Mouse (Mus musculus) embryonic facial prominence, embryonic 12.5 days (tissue): ENCODE data around the gene Epha3. TPM values are rescaled to one million over a fixed set of nuclear protein-coding genes. Genes with fewer than 3 reads are reported as not detected.

Experiments used
- ATAC-seq: fragments of 200-750 bp; cut with Nextera tagmentation; 2 replicates; pipeline ENCODE4 v1.8.0; 2017; ENCODE audit not compliant: insufficient number of reproducible peaks, insufficient read depth, low FRiP score, low TSS enrichment
- H3K27ac ChIP-seq: fragments of 300-500 bp; sonication (generic); 2 replicates; pipeline ENCODE4 v1.5.1; 2016; ENCODE audit warnings: mild to moderate bottlenecking
- H3K27me3 ChIP-seq: fragments of 300-500 bp; sonication (generic); 2 replicates; pipeline ENCODE4 v1.6.1; 2016; ENCODE audit warnings: mild to moderate bottlenecking, moderate library complexity
- H3K36me3 ChIP-seq: fragments of 300-500 bp; sonication (generic); 2 replicates; pipeline ENCODE4 v1.6.1; 2016; ENCODE audit warnings: mild to moderate bottlenecking
- H3K4me1 ChIP-seq: fragments of 300-500 bp; sonication (generic); 2 replicates; pipeline ENCODE4 v1.6.1; 2016
- H3K4me2 ChIP-seq: fragments of 300-500 bp; sonication (generic); replicated peaks from 2 replicates; pipeline ENCODE4 v1.6.1; 2016; ENCODE audit warnings: mild to moderate bottlenecking, moderate library complexity
- H3K4me3 ChIP-seq: fragments of 300-500 bp; sonication (generic); 2 replicates; pipeline ENCODE4 v1.5.1; 2016; ENCODE audit warnings: mild to moderate bottlenecking
- H3K9ac ChIP-seq: fragments of 300-500 bp; sonication (generic); 2 replicates; pipeline ENCODE4 v1.6.1; 2016; ENCODE audit warnings: mild to moderate bottlenecking, moderate library complexity
- H3K9me3 ChIP-seq: fragments of 300-500 bp; sonication (generic); 2 replicates; pipeline ENCODE4 v1.6.1; 2016; ENCODE audit warnings: mild to moderate bottlenecking, moderate library complexity
- WGBS: fragments of 180-500 bp; shearing (Covaris S2); methylation state at CpG from one replicate; pipeline ENCODE4 v1.1.7; 2016; 5-methylcytosine and 5-hydroxymethylcytosine counted together
- polyA plus RNA-seq: library from polyadenylated mRNA; unstranded; fragments of >200 nt; fragmentation: Nextera tagmentation; extraction: Ambion mirVana; gene quantifications from 2 replicates; pipeline ENCODE4 v1.2.1, GENCODE M21; 2016

Epha3 gene
- polyA plus RNA-seq, 1 experiment from 2014 or later = 62.5 TPM

DNA sequence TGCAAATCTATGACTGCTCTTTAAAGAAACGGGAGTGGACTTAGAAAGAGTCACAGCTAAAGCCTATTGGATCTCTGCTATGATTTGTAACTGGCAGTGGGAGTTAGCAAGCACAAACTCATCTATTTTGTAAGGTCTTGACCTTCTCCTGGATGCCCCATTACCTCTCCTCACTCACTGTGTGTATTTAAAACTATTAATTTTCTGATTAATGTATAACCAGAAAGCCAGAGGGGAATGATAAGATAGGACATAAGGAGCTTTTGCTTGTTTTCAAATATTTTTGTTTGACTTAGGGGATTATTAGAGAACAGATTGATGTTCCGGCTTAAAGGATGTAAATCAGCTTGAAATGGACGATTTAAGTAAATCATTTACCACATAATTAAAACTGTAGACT lies 213.2 kb downstream of the Epha3 start:
- WGBS = 87% methylated on average over 3 of the region's 3 CpGs
- Histone ChIP-seq H3K4me1 (no peaks in the 10 kb centered on the region), H3K27ac (no peak overlapping the region), H3K4me3 (no peak overlapping the region), H3K4me2 (no peak overlapping the region), H3K27me3 (no peaks in the 10 kb centered on the region), H3K9ac (no peak overlapping the region), H3K36me3 (no peaks in the 10 kb centered on the region), H3K9me3 (no peaks in the 10 kb centered on the region)
- ATAC-seq = no peak

DNA sequence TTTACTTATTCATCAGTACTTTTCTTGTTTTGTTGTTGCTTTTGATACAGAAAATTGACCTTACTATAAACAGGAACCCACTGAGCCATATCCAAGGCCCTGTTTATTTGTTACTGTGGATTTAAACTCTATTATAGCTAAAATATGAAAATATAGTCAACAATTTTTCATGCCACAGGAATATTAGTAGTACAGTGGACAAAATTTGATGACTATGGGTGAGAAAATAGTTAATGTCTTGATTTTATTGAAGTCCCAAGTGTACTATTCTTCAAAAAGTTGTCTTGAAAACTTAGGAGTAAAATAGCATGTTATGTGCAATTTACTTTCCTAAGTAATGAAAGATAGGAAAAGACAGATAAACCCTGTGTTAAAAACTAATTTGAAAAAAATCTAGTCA lies 217.4 kb downstream of the Epha3 start:
- Histone ChIP-seq H3K9me3 (no peaks in the 10 kb centered on the region), H3K36me3 (no peaks in the 10 kb centered on the region), H3K27me3 (no peaks in the 10 kb centered on the region), H3K27ac (no peak overlapping the region), H3K4me3 (no peak overlapping the region), H3K9ac (no peak overlapping the region), H3K4me2 (no peak overlapping the region), H3K4me1 (no peaks in the 10 kb centered on the region)
- no peak for ATAC-seq

DNA sequence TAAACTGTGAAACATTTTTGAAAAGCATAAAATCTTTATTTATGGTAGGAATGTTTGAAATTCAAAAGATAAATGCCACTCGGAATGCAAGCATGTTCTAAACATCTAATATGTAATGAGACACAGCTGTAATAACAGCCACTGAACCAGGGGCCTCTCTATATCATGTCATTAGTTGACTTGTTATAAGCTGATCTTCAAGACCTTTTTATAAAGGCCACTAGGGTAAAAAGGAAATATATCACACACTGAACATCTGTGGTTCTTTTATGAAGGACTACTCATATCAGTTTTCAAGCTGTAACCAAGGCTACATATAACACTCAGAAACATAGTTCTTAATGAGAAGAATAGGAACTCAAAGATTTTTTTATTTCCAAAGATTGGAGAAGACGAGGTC lies 221.3 kb downstream of the Epha3 start:
- Histone ChIP-seq H3K4me1 (no peaks in the 10 kb centered on the region), H3K36me3 (no peaks in the 10 kb centered on the region), H3K9me3 (no peaks in the 10 kb centered on the region), H3K4me2 (no peak overlapping the region), H3K27me3 (no peaks in the 10 kb centered on the region), H3K9ac (no peak overlapping the region), H3K27ac (no peak overlapping the region), H3K4me3 (no peak overlapping the region)
- WGBS = 30% methylated on average over 2 of the region's 2 CpGs
- ATAC-seq = no peak

DNA sequence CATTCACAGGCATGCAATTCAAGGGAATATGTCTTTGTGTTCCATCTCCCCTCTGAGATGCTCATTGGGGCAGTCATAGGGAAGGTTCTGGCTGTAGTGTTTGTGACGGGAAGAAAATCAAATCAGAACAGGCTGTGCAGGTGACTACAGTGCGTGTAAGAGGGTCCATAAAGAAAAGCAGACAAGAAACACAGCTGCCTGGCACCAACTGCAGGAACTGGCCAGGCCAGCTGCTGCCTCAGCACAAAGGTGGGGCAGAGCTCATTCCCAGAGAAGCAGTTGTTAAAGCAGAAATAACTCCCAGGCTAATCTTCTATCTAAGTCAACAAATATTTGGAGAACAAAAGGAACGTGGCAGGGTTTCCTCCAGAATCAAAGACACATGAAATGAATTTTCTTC lies 222.4 kb downstream of the Epha3 start:
- no peak overlapping the region for H3K4me3 ChIP-seq
- H3K36me3 ChIP-seq = no peaks in the 10 kb centered on the region
- WGBS = 37% methylated on average over 3 of the region's 3 CpGs
- H3K9ac ChIP-seq = no peak overlapping the region
- H3K27ac ChIP-seq = no peak overlapping the region
- H3K9me3 ChIP-seq = no peaks in the 10 kb centered on the region
- H3K4me1 ChIP-seq = no peaks in the 10 kb centered on the region
- H3K4me2 ChIP-seq = no peak overlapping the region
- no peaks in the 10 kb centered on the region for H3K27me3 ChIP-seq
- 0 out of 2 replicates have a peak, but pooled peaks have one; percentile 35 for ATAC-seq

DNA sequence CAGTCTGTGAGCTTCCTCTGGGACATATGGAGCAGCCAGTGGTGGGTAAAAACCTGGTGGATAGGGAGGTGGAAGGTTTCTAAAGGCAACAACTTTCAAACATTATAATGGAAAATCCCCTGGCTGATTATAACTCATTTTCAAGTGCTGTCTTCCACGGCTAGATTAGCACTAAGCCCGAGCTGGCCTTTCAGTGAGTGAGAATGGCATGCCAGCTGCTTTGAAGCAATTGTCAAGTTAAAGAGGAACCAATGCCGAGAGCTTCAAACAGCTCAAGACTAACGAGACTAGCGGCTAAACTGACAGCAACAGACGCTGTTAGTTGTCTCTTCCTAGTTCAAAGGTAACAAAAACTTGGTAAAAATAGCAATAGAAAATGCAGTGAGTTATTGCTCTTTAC lies 225.3 kb downstream of the Epha3 start:
- no peak for ATAC-seq
- 51% methylated on average over 6 of the region's 6 CpGs for WGBS
- H3K4me1 ChIP-seq = no peaks in the 10 kb centered on the region

DNA sequence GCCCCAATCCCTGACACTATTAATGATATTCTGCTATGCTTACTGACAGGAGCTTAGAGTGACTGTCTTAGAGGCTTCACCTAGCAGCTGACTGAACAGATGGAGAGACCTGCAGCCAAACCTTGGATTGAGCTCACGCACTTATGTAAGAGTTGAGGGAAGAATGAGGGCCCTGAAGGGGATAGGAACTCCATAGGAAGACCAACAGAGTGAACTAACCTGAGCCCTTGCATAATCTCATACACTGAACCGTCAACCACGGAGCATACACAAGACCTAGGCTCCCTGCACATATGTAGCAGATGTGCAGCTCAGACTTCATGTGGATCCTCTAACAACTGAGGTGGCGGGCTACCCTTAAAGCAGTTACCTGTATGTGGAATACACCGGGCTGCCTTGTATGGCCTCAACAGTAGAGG lies 230.2 kb downstream of the Epha3 start:
- Histone ChIP-seq H3K36me3 (no peaks in the 10 kb centered on the region), H3K4me2 (no peak overlapping the region), H3K4me3 (no peak overlapping the region), H3K27me3 (no peaks in the 10 kb centered on the region), H3K27ac (no peak overlapping the region), H3K9me3 (no peaks in the 10 kb centered on the region), H3K4me1 (no peaks in the 10 kb centered on the region), H3K9ac (no peak overlapping the region)
- 87% methylated on average over 5 of the region's 5 CpGs for WGBS
- ATAC-seq = no peak

More for the DNA sequence above, 225.3 kb downstream of the Epha3 start:
- no peaks in the 10 kb centered on the region for H3K9me3 ChIP-seq
- no peak overlapping the region for H3K9ac ChIP-seq
- no peak overlapping the region for H3K27ac ChIP-seq
- no peak overlapping the region for H3K4me3 ChIP-seq
- no peaks in the 10 kb centered on the region for H3K27me3 ChIP-seq
- H3K36me3 ChIP-seq = no peaks in the 10 kb centered on the region
- H3K4me2 ChIP-seq = no peak overlapping the region

DNA sequence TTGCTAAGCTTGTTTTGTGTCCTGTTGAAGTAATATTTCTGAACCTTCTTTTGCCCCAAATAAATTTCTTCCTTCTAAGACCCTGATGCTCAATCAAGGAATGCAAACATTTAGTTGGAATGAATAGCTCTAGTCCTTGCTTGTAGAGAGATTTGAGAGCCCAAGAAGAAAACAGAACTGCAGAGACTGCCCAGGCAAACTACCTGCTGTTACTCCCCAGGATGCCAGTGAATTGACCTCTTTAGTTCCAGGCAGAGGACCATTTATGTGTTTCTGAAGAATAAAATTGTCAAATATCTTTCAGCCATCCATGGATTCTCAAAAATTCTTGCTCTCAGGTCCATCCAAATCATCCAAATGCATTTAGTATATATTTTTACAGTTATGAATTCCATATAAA lies 238.7 kb downstream of the Epha3 start:
- no peak overlapping the region for H3K4me3 ChIP-seq
- ATAC-seq = no peak

DNA sequence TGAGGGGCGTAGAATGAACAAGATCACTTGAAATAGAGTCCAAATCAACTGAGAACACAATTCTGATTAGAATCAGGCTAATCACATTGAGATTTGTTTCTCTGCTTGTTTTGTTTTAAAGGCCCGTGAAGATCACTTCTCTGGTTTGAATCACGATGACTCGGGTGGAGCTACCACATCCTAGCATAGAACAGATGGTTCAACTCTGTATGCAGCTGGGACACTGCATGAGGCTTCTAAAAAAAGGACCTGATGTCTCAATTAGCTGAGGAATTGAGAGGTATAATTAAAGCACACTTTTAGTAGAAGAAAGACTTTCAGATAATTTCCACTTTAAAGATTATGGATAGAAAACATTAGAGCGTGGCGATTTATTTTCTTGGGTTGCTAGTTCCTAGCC lies 242.1 kb downstream of the Epha3 start:
- H3K9me3 ChIP-seq = no peaks in the 10 kb centered on the region
- ATAC-seq = no peak
- no peaks in the 10 kb centered on the region for H3K4me1 ChIP-seq
- H3K36me3 ChIP-seq = no peaks in the 10 kb centered on the region
- no peak overlapping the region for H3K4me2 ChIP-seq
- no peak overlapping the region for H3K27ac ChIP-seq
- 65% methylated on average over 6 of the region's 6 CpGs for WGBS
- H3K4me3 ChIP-seq = no peak overlapping the region
- no peaks in the 10 kb centered on the region for H3K27me3 ChIP-seq
- no peak overlapping the region for H3K9ac ChIP-seq

More for the DNA sequence above, 238.7 kb downstream of the Epha3 start:
- Histone ChIP-seq H3K27me3 (no peaks in the 10 kb centered on the region), H3K4me2 (no peak overlapping the region), H3K4me1 (no peaks in the 10 kb centered on the region), H3K36me3 (no peaks in the 10 kb centered on the region), H3K27ac (no peak overlapping the region), H3K9me3 (no peaks in the 10 kb centered on the region), H3K9ac (no peak overlapping the region)

DNA sequence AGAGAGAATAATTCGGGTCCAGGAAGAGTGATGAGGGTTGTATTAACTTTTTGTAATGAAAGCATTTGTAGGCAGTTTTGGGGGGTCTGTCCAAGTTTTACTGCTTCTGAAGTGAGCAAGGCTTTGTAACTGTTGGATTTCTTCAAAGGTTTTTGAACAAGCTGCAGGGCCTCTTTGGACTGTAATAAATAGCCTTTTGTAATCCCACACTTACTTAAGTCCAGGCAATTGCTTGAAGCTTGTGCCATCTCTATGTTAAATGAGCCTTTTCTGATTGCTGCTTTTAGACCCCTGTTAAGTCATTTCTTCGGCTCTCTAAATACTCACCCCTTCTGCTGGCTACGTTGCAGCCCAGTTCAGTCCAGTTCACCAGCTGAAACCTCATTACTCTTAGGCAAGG lies 248.6 kb downstream of the Epha3 start:
- Histone ChIP-seq H3K27me3 (no peaks in the 10 kb centered on the region), H3K27ac (no peak overlapping the region), H3K9me3 (no peaks in the 10 kb centered on the region), H3K4me3 (no peak overlapping the region), H3K36me3 (no peaks in the 10 kb centered on the region), H3K9ac (no peak overlapping the region), H3K4me1 (no peaks in the 10 kb centered on the region), H3K4me2 (no peak overlapping the region)
- ATAC-seq = no peak
- 34% methylated on average over 3 of the region's 3 CpGs for WGBS

DNA sequence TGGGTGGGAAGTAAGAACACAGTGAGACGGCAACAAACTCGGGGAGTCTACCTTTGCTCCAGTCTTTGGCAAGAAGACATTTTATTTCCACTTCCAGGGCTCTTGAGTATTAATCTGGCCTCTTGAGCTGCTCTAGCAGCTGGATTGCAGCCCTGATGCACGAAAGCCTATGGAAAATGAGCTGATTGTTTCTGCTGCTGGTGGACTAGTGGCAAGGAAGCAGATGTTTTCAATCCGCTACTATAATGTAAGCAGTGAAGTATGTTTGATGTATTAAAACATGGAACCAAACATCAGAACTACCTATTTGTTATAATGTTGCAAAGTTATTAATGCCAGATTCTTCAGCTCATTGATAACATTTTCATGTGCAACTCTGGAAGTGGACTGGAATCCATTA lies 251.0 kb downstream of the Epha3 start:
- Histone ChIP-seq H3K27me3 (no peaks in the 10 kb centered on the region), H3K4me1 (no peaks in the 10 kb centered on the region), H3K9me3 (no peaks in the 10 kb centered on the region), H3K27ac (no peak overlapping the region), H3K9ac (no peak overlapping the region), H3K4me3 (no peak overlapping the region), H3K36me3 (no peaks in the 10 kb centered on the region), H3K4me2 (no peak overlapping the region)
- WGBS = 42% methylated on average over 4 of the region's 4 CpGs
- no peak for ATAC-seq

DNA sequence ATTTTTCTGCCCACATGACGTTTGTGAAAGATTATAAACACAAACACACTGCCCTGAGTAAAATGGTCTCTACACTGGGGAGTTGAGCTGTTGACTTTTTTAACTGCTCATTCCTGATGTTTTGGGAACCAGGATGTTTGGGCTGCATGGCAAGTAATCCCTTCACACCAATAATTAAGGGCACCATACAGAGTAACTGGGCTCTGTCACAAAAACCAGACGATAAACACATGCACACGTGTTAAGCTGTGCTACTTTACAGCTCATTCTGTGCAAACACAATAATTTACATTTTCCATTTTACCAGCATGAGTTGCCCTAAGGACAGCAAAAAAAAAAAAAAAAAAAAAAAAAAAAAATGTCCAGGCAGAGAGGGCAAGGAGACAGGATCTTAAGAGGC lies 263.7 kb downstream of the Epha3 start:
- H3K4me3 ChIP-seq = no peak overlapping the region
- H3K27me3 ChIP-seq = no peaks in the 10 kb centered on the region
- H3K9ac ChIP-seq = no peak overlapping the region
- 33% methylated on average over 3 of the region's 3 CpGs for WGBS
- H3K4me1 ChIP-seq = no peaks in the 10 kb centered on the region
- H3K27ac ChIP-seq = no peak overlapping the region
- no peaks in the 10 kb centered on the region for H3K36me3 ChIP-seq
- H3K4me2 ChIP-seq = no peak overlapping the region
- no peaks in the 10 kb centered on the region for H3K9me3 ChIP-seq
- ATAC-seq = no peak

DNA sequence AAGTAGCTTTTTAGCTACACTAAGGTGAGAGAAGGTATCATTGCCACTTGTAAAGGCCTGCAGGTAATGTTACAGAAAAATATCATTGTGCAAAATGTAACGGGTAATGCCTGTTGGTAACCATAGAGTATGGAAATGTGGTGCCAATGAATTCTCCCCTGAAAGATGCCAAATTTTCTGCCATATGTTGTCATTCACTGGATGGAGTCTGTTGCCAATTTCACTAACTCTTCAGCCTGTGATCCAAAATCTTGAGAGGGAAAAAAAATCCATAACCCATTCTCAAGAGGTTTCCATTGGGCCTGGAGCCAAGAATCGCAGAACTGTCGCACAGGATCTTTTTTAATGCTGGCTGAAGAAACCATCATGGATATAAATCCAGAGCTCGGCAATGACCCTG lies 269.3 kb downstream of the Epha3 start:
- Histone ChIP-seq H3K9me3 (no peaks in the 10 kb centered on the region), H3K36me3 (no peaks in the 10 kb centered on the region), H3K4me3 (no peak overlapping the region), H3K4me2 (no peak overlapping the region), H3K9ac (no peak overlapping the region), H3K27ac (no peak overlapping the region), H3K27me3 (no peaks in the 10 kb centered on the region), H3K4me1 (peaks cover 4% of the 10 kb centered on the region; the same call in 1 of the 2 replicates)
- ATAC-seq = no peak
- 71% methylated on average over 4 of the region's 4 CpGs for WGBS

DNA sequence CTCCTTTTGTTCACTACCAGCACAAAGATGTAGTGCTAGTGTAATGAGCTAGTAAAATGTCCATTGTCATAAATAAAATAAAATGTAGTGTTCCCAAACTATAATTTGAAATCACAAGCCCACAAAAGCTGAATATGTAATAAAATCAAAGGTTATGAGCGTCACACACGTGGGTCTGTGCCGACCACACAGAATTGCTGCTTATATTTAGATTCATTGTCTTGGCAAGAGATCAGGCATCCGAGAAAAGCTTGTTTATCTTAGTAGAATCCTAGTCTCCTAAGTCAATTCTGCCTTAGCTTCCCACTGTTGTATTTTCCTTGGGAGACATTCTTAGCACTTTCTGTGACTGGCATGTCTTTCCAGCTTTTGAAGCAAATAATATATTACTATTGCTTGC lies 294.2 kb downstream of the Epha3 start:
- Histone ChIP-seq H3K27ac (no peak overlapping the region), H3K4me1 (no peaks in the 10 kb centered on the region), H3K9me3 (no peaks in the 10 kb centered on the region), H3K4me3 (no peak overlapping the region), H3K27me3 (no peaks in the 10 kb centered on the region), H3K9ac (no peak overlapping the region), H3K36me3 (no peaks in the 10 kb centered on the region), H3K4me2 (no peak overlapping the region)
- WGBS = 80% methylated on average over 4 of the region's 4 CpGs
- ATAC-seq = no peak
